Mouse (Mus musculus) hindbrain, postnatal 0 days (tissue): ENCODE results near the gene Olfr1248. TPM values are rescaled to one million over a fixed set of nuclear protein-coding genes. Genes with fewer than 3 reads are reported as not detected.
"Not testable (repeated sequence)": the region's sequence is repeated elsewhere in the genome, so short reads cannot be mapped to it uniquely, and the experiment has no call there.

Source experiments
- ATAC-seq: fragments of 200-750 bp; cut with Nextera tagmentation; 2 replicates; pipeline ENCODE4 v1.8.0; 2017; ENCODE audit warnings: mild to moderate bottlenecking, moderate TSS enrichment, moderate library complexity
- DNase-seq: peaks from one replicate; pipeline ENCODE4 v3.0.0-alpha.2; 2015; ENCODE audit warnings: low spot score
- H3K27ac ChIP-seq: fragments of 300-500 bp; sonication (generic); 2 replicates; pipeline ENCODE4 v1.5.1; 2014; ENCODE audit warnings: mild to moderate bottlenecking
- H3K27me3 ChIP-seq: fragments of 300-500 bp; sonication (generic); 2 replicates; pipeline ENCODE4 v1.6.1; 2014; ENCODE audit warnings: low read length, mixed read lengths; ENCODE audit not compliant: insufficient read depth
- H3K36me3 ChIP-seq: fragments of 300-500 bp; sonication (generic); 2 replicates; pipeline ENCODE4 v1.6.1; 2014; ENCODE audit warnings: low read length, mixed read lengths; ENCODE audit not compliant: insufficient read depth
- H3K4me1 ChIP-seq: fragments of 300-500 bp; sonication (generic); 2 replicates; pipeline ENCODE4 v1.6.1; 2014; ENCODE audit warnings: antibody characterized with exemption, low read length, mixed read lengths; ENCODE audit not compliant: insufficient read depth
- H3K4me2 ChIP-seq: fragments of 300-500 bp; sonication (generic); 2 replicates; pipeline ENCODE4 v1.6.1; 2014; ENCODE audit warnings: low read depth, mild to moderate bottlenecking, low read length, moderate library complexity, mixed read lengths
- H3K4me3 ChIP-seq: fragments of 300-500 bp; sonication (generic); 2 replicates; pipeline ENCODE4 v1.5.1; 2014; ENCODE audit warnings: low read length
- H3K9ac ChIP-seq: fragments of 300-500 bp; sonication (generic); replicated peaks from 2 replicates; pipeline ENCODE4 v1.6.1; 2014; ENCODE audit warnings: mild to moderate bottlenecking, low read length, moderate library complexity, mixed read lengths
- H3K9me3 ChIP-seq: fragments of 300-500 bp; sonication (generic); 2 replicates; pipeline ENCODE4 v1.6.1; 2016; ENCODE audit warnings: low read length, mixed read lengths
- CTCF ChIP-seq: IDR thresholded peaks from 2 replicates; pipeline ENCODE4 v1.5.1; 2016; ENCODE audit warnings: antibody characterized with exemption, control low read depth, low read depth
- WGBS: fragments of 180-500 bp; shearing (Covaris S2); extraction: QIAGEN DNeasy Blood & Tissue Kit; methylation state at CpG from one replicate; pipeline ENCODE4 v1.1.7; 2014; 5-methylcytosine and 5-hydroxymethylcytosine counted together
- polyA plus RNA-seq: library from polyadenylated mRNA; unstranded; fragments of >200 nt; fragmentation: Nextera tagmentation; extraction: Ambion mirVana; gene quantifications from 2 replicates; pipeline ENCODE4 v1.2.1, GENCODE M21; 2015
- total RNA-seq: library from RNA; depleted of rRNA; stranded (reverse); fragments of >200 nt; gene quantifications from 2 replicates; pipeline ENCODE4 v1.2.3, GENCODE M21; 2014; rRNA removed

Olfr1248 gene
- total RNA-seq (not detected in 2 replicates), polyA plus RNA-seq (not detected in 2 replicates)

DNA sequence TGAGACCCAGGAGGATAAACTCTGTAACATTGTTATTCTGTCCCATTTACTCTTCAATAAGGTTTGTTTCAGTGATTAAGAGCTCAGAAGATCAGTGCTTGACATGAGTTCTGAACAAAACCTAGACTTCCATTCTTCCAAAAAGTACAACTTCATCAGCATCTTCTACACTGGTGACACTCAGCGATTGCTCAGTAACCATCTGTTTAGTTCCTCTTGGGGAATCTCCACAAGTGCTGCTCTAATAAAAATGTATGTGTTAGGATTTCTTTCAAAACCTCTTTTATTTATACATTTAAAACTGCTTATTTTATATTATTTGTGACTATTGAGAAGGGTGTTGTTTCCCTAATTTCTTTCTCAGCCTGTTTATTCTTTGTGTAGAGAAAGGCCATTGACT lies at the start of gene Olfr1248:
Olfr1248 (minus strand) TSS at position 101 of the 400 bp plus-strand sequence.
- H3K4me2 ChIP-seq, H3K27ac ChIP-seq, ATAC-seq, H3K9me3 ChIP-seq, H3K36me3 ChIP-seq, H3K4me1 ChIP-seq, H3K27me3 ChIP-seq, H3K9ac ChIP-seq, H3K4me3 ChIP-seq, DNase-seq: not testable (repeated sequence)
- 89% methylated on average over 1 of the region's 1 CpGs for WGBS

- H3K27ac ChIP-seq, result no peak within 1 kb of the TSS
- no peaks in the 10 kb centered on the region for H3K27me3 ChIP-seq
- no peak within 1 kb of the TSS for H3K9ac ChIP-seq
- H3K9me3 ChIP-seq, result no peaks in the 10 kb centered on the region
- no peak within 1 kb of the TSS for H3K4me2 ChIP-seq
- ATAC-seq (no peak), DNase-seq (no peak)
- no peaks in the 10 kb centered on the region for H3K4me1 ChIP-seq
- no peak within 1 kb of the TSS for H3K4me3 ChIP-seq
- TF ChIP-seq CTCF, result no peak
- H3K36me3 ChIP-seq, result no peaks in the 10 kb centered on the region
Measured at GRCm38 (mm10) chr2:89661367-89661766, 43.3 kb upstream of the Olfr1248 start, which contains the start of gene Olfr1250. Gene Olfr1250, minus strand, starts transcription at chr2:89661467.

DNA sequence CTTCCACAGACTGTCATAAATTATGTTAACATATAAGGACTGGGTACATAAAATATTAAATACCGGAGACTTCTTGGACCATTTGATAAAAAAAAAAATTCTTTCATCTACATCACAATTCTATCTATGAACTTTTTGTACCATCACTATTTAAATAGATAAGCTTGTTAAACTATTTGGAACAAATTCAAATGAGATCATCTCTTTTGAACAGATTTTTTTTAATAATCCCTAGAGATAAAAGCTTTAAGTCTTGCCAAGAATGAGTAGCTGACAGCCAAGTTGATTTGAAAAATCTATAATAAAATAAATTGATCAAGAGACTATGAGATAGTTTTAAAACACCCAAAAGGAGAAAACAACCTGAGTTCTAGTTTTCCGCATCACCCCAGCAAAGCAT lies 16.8 kb upstream of the Olfr1248 start, which contains the start of gene Olfr1249:
Olfr1249 (minus strand) TSS at position 101 of the 400 bp plus-strand sequence.
- no peak within 1 kb of the TSS for H3K4me3 ChIP-seq
- no peak for DNase-seq
- H3K4me2 ChIP-seq, result no peak within 1 kb of the TSS
- no peak within 1 kb of the TSS for H3K27ac ChIP-seq
- no peak for TF ChIP-seq CTCF
- 94% methylated on average over 2 of the region's 2 CpGs for WGBS
- ATAC-seq, result no peak
- no peaks in the 10 kb centered on the region for H3K9me3 ChIP-seq
- no peak within 1 kb of the TSS for H3K9ac ChIP-seq
- no peaks in the 10 kb centered on the region for H3K27me3 ChIP-seq
- no peaks in the 10 kb centered on the region for H3K4me1 ChIP-seq
- no peaks in the 10 kb centered on the region for H3K36me3 ChIP-seq

- 91% methylated on average over 2 of the region's 2 CpGs for WGBS
Measured at GRCm38 (mm10) chr2:89614030-89614429, 4.0 kb downstream of the Olfr1248 start, which contains the start of gene Olfr1247. Gene Olfr1247, minus strand, starts transcription at chr2:89614130.

GRCm38 (mm10) chr2:89593057-89593456 lies 25.0 kb downstream of the Olfr1248 start, which contains the start of gene Olfr1246:
Gene Olfr1246, minus strand, starts transcription at chr2:89593157.
- DNase-seq, result no peak
- Histone ChIP-seq H3K27me3 (no peaks in the 10 kb centered on the region), H3K36me3 (no peaks in the 10 kb centered on the region), H3K4me1 (no peaks in the 10 kb centered on the region), H3K4me3 (no peak within 1 kb of the TSS), H3K4me2 (no peak within 1 kb of the TSS), H3K9ac (no peak within 1 kb of the TSS), H3K27ac (no peak within 1 kb of the TSS), H3K9me3 (no peaks in the 10 kb centered on the region)
- WGBS, result 73% methylated on average over 2 of the region's 2 CpGs
- ATAC-seq, result no peak
- TF ChIP-seq CTCF, result no peak

More at GRCm38 (mm10) chr2:89614030-89614429, 4.0 kb downstream of the Olfr1248 start, which contains the start of gene Olfr1247:
- no peak within 1 kb of the TSS for H3K27ac ChIP-seq
- H3K9me3 ChIP-seq, result no peaks in the 10 kb centered on the region
- no peaks in the 10 kb centered on the region for H3K4me1 ChIP-seq
- no peak for TF ChIP-seq CTCF
- H3K36me3 ChIP-seq, result no peaks in the 10 kb centered on the region
- no peak within 1 kb of the TSS for H3K4me3 ChIP-seq
- no peak for ATAC-seq
- H3K4me2 ChIP-seq, result no peak within 1 kb of the TSS
- H3K9ac ChIP-seq, result no peak within 1 kb of the TSS
- DNase-seq, result no peak
- H3K27me3 ChIP-seq, result no peaks in the 10 kb centered on the region

- H3K9ac ChIP-seq, result no peak within 1 kb of the TSS
- H3K27ac ChIP-seq, result no peak within 1 kb of the TSS
- no peaks in the 10 kb centered on the region for H3K4me1 ChIP-seq
- ATAC-seq (no peak), DNase-seq (no peak)
- no peaks in the 10 kb centered on the region for H3K36me3 ChIP-seq
- no peak for TF ChIP-seq CTCF
- H3K4me2 ChIP-seq, result no peak within 1 kb of the TSS
- H3K9me3 ChIP-seq, result no peaks in the 10 kb centered on the region
- 92% methylated on average over 1 of the region's 1 CpGs for WGBS
- H3K4me3 ChIP-seq, result no peak within 1 kb of the TSS
- H3K27me3 ChIP-seq, result no peaks in the 10 kb centered on the region
Measured at GRCm38 (mm10) chr2:89578347-89578746, 39.7 kb downstream of the Olfr1248 start, which contains the start of gene Olfr1245. Gene Olfr1245, minus strand, starts transcription at chr2:89578447.

Other genes with a start within 250 kb of the Olfr1248 start
- gene Olfr1238, start 208.6 kb downstream of the Olfr1248 start, total RNA-seq, result not detected in 2 replicates
- not detected in 2 replicates for gene Olfr1238, start 208.6 kb downstream of the Olfr1248 start, polyA plus RNA-seq
- not detected in 2 replicates for gene Olfr1239, start 197.8 kb downstream of the Olfr1248 start, total RNA-seq
- not detected in 2 replicates for gene Olfr1239, start 197.8 kb downstream of the Olfr1248 start, polyA plus RNA-seq
- not detected in 2 replicates for gene Olfr1240, start 175.2 kb downstream of the Olfr1248 start, total RNA-seq
- gene Olfr1240, start 175.2 kb downstream of the Olfr1248 start, polyA plus RNA-seq, result not detected in 2 replicates
- gene Olfr1241, start 131.1 kb downstream of the Olfr1248 start, total RNA-seq, result not detected in 2 replicates
- gene Olfr1241, start 131.1 kb downstream of the Olfr1248 start, polyA plus RNA-seq, result not detected in 2 replicates
- not detected in 2 replicates for gene Olfr1242, start 119.9 kb downstream of the Olfr1248 start, total RNA-seq
- gene Olfr1242, start 119.9 kb downstream of the Olfr1248 start, polyA plus RNA-seq, result not detected in 2 replicates
- gene Olfr1243, start 86.8 kb downstream of the Olfr1248 start, total RNA-seq, result not detected in 2 replicates
- gene Olfr1243, start 86.8 kb downstream of the Olfr1248 start, polyA plus RNA-seq, result not detected in 2 replicates
- not detected in 2 replicates for gene Olfr1245, start 39.8 kb downstream of the Olfr1248 start, total RNA-seq
- gene Olfr1245, start 39.8 kb downstream of the Olfr1248 start, polyA plus RNA-seq, result not detected in 2 replicates
- gene Olfr1246, start 25.1 kb downstream of the Olfr1248 start, total RNA-seq, result not detected in 2 replicates
- not detected in 2 replicates for gene Olfr1246, start 25.1 kb downstream of the Olfr1248 start, polyA plus RNA-seq
- not detected in 2 replicates for gene Olfr1247, start 4.1 kb downstream of the Olfr1248 start, total RNA-seq
- not detected in 2 replicates for gene Olfr1247, start 4.1 kb downstream of the Olfr1248 start, polyA plus RNA-seq
- not detected in 2 replicates for gene Olfr1249, start 16.7 kb upstream of the Olfr1248 start, total RNA-seq
- not detected in 2 replicates for gene Olfr1249, start 16.7 kb upstream of the Olfr1248 start, polyA plus RNA-seq
- gene Olfr1250, start 43.2 kb upstream of the Olfr1248 start, total RNA-seq, result not detected in 2 replicates
- gene Olfr1250, start 43.2 kb upstream of the Olfr1248 start, polyA plus RNA-seq, result not detected in 2 replicates
- gene Olfr1251, start 53.7 kb upstream of the Olfr1248 start, total RNA-seq, result not detected in 2 replicates
- not detected in 2 replicates for gene Olfr1251, start 53.7 kb upstream of the Olfr1248 start, polyA plus RNA-seq
- not detected in 2 replicates for gene Olfr1252, start 106.8 kb upstream of the Olfr1248 start, total RNA-seq
- gene Olfr1252, start 106.8 kb upstream of the Olfr1248 start, polyA plus RNA-seq, result not detected in 2 replicates
- gene Olfr1253, start 138.8 kb upstream of the Olfr1248 start, total RNA-seq, result not detected in 2 replicates
- not detected in 2 replicates for gene Olfr1253, start 138.8 kb upstream of the Olfr1248 start, polyA plus RNA-seq
- gene Olfr1254, start 175.4 kb upstream of the Olfr1248 start, total RNA-seq, result not detected in 2 replicates
- not detected in 2 replicates for gene Olfr1254, start 175.4 kb upstream of the Olfr1248 start, polyA plus RNA-seq
- gene Olfr1255, start 193.8 kb upstream of the Olfr1248 start, total RNA-seq, result not detected in 2 replicates
- gene Olfr1255, start 193.8 kb upstream of the Olfr1248 start, polyA plus RNA-seq, result not detected in 2 replicates
- gene Olfr1256, start 223.3 kb upstream of the Olfr1248 start, total RNA-seq, result 0.05 TPM in 1 of 2 replicates, not detected in the other
- not detected in 2 replicates for gene Olfr1256, start 223.3 kb upstream of the Olfr1248 start, polyA plus RNA-seq
- gene Olfr48, start 230.0 kb upstream of the Olfr1248 start, total RNA-seq, result 0.37 TPM in 1 of 2 replicates, not detected in the other
- gene Olfr48, start 230.0 kb upstream of the Olfr1248 start, polyA plus RNA-seq, result 0.15 and 0.30 TPM in 2 replicates